Mouse (Mus musculus): ENCODE measurements around the gene Slfn14. TPM values are rescaled to one million over a fixed set of nuclear protein-coding genes. Genes with fewer than 3 reads are reported as not detected.
A peak's percentile ranks its signal among the peaks of the same experiment; 100 is the strongest.
"Not testable (repeated sequence)": the region's sequence is repeated elsewhere in the genome, so short reads cannot be mapped to it uniquely, and the experiment has no call there.

The Slfn14 gene
- polyA plus RNA-seq (2015; fragmentation: Nextera tagmentation; extraction: Ambion mirVana), result 0.08 TPM in 1 of 2 replicates, not detected in the other

GRCm38 (mm10) chr11:83286566-83286965 is at the start of gene Slfn14:
Gene Slfn14 (minus strand): TSS chr11:83286726.
- Histone ChIP-seq H3K4me3 (replicated peaks; ENCODE audit: low read depth, low read length) (no peak within 1 kb of the TSS), H3K27ac (no peak within 1 kb of the TSS), H3K9ac (ENCODE audit: low read depth, low read length) (no peak within 1 kb of the TSS), H3K36me3 (ENCODE audit: insufficient read depth, low read length) (no peaks in the 10 kb centered on the region), H3K4me2 (ENCODE audit: low read length) (no peak within 1 kb of the TSS), H3K4me1 (replicated peaks; ENCODE audit: insufficient read depth, low read length) (0 out of 2 replicates have a peak, but pooled peaks cover 2% of the 10 kb centered on the region), H3K9me3 (replicated peaks; ENCODE audit: low read length) (no peaks in the 10 kb centered on the region), H3K27me3 (ENCODE audit: insufficient read depth, low read length) (no peaks in the 10 kb centered on the region)
- WGBS, result 67% methylated on average over 1 of the region's 1 CpGs
- DNase-seq (ENCODE audit: low spot score) (no peak), ATAC-seq (replicated peaks; ENCODE audit: low FRiP score, low read depth) (no peak)
- TF ChIP-seq CTCF (IDR thresholded peaks at IDR 0.05; ENCODE audit: low read depth), result no peak

- H3K9me3 ChIP-seq (replicated peaks; ENCODE audit: low read length), result no peaks in the 10 kb centered on the region
- no peaks in the 10 kb centered on the region for H3K27me3 ChIP-seq (ENCODE audit: insufficient read depth, low read length)
- ATAC-seq (replicated peaks; ENCODE audit: low FRiP score, low read depth) (no peak), DNase-seq (ENCODE audit: low spot score) (no peak)
- WGBS, result 89% methylated on average over 7 of the region's 7 CpGs
- H3K4me1 ChIP-seq (replicated peaks; ENCODE audit: insufficient read depth, low read length), result no peaks in the 10 kb centered on the region
- H3K27ac ChIP-seq, result no peak overlapping the region
- no peak overlapping the region for H3K4me3 ChIP-seq (replicated peaks; ENCODE audit: low read depth, low read length)
- H3K36me3 ChIP-seq (ENCODE audit: insufficient read depth, low read length), result peaks cover 61% of the 10 kb centered on the region
- no peak overlapping the region for H3K9ac ChIP-seq (ENCODE audit: low read depth, low read length)
- H3K4me2 ChIP-seq (ENCODE audit: low read length), result no peak overlapping the region
- TF ChIP-seq CTCF (IDR thresholded peaks at IDR 0.05; ENCODE audit: low read depth), result no peak
Measured at GRCm38 (mm10) chr11:83335826-83336225, 49.3 kb upstream of the Slfn14 start.

- Histone ChIP-seq H3K4me1 (replicated peaks; ENCODE audit: insufficient read depth, low read length) (no peaks in the 10 kb centered on the region), H3K4me3 (replicated peaks; ENCODE audit: low read depth, low read length) (no peak overlapping the region), H3K4me2 (ENCODE audit: low read length) (no peak overlapping the region), H3K27ac (no peak overlapping the region), H3K27me3 (ENCODE audit: insufficient read depth, low read length) (no peaks in the 10 kb centered on the region), H3K9ac (ENCODE audit: low read depth, low read length) (no peak overlapping the region), H3K9me3 (replicated peaks; ENCODE audit: low read length) (no peaks in the 10 kb centered on the region), H3K36me3 (ENCODE audit: insufficient read depth, low read length) (peaks cover 45% of the 10 kb centered on the region)
- ATAC-seq (replicated peaks; ENCODE audit: low FRiP score, low read depth), result no peak
- 61% methylated on average over 3 of the region's 3 CpGs for WGBS
- TF ChIP-seq CTCF (IDR thresholded peaks at IDR 0.05; ENCODE audit: low read depth), result peak; percentile 77
- DNase-seq (ENCODE audit: low spot score), result peak; percentile 70
Measured at GRCm38 (mm10) chr11:83327427-83327826, 40.9 kb upstream of the Slfn14 start.

- H3K27me3 ChIP-seq (ENCODE audit: insufficient read depth, low read length); H3K4me2 ChIP-seq (ENCODE audit: low read length); H3K27ac ChIP-seq; H3K4me1 ChIP-seq (replicated peaks; ENCODE audit: insufficient read depth, low read length); DNase-seq (ENCODE audit: low spot score); ATAC-seq (replicated peaks; ENCODE audit: low FRiP score, low read depth); H3K4me3 ChIP-seq (replicated peaks; ENCODE audit: low read depth, low read length); H3K9me3 ChIP-seq (replicated peaks; ENCODE audit: low read length); H3K9ac ChIP-seq (ENCODE audit: low read depth, low read length): not testable (repeated sequence)
- peaks cover 49% of the 10 kb centered on the region for H3K36me3 ChIP-seq (ENCODE audit: insufficient read depth, low read length)
- WGBS, result 84% methylated on average over 3 of the region's 3 CpGs
Measured at GRCm38 (mm10) chr11:83326692-83327091, 40.2 kb upstream of the Slfn14 start.

- no peaks in the 10 kb centered on the region for H3K9me3 ChIP-seq (replicated peaks; ENCODE audit: low read length)
- ATAC-seq (replicated peaks; ENCODE audit: low FRiP score, low read depth) (no peak), DNase-seq (ENCODE audit: low spot score) (no peak)
- H3K27ac ChIP-seq, result no peak overlapping the region
- H3K27me3 ChIP-seq (ENCODE audit: insufficient read depth, low read length), result no peaks in the 10 kb centered on the region
- WGBS, result 72% methylated on average over 4 of the region's 4 CpGs
- no peak overlapping the region for H3K9ac ChIP-seq (ENCODE audit: low read depth, low read length)
- no peak overlapping the region for H3K4me3 ChIP-seq (replicated peaks; ENCODE audit: low read depth, low read length)
- H3K4me1 ChIP-seq (replicated peaks; ENCODE audit: insufficient read depth, low read length), result no peaks in the 10 kb centered on the region
- peaks cover 39% of the 10 kb centered on the region for H3K36me3 ChIP-seq (ENCODE audit: insufficient read depth, low read length)
- H3K4me2 ChIP-seq (ENCODE audit: low read length), result no peak overlapping the region
- TF ChIP-seq CTCF (IDR thresholded peaks at IDR 0.05; ENCODE audit: low read depth), result no peak
Measured at GRCm38 (mm10) chr11:83319048-83319447, 32.5 kb upstream of the Slfn14 start.

- peaks cover 24% of the 10 kb centered on the region; the same call in 1 of the 2 replicates for H3K36me3 ChIP-seq (ENCODE audit: insufficient read depth, low read length)
- no peak overlapping the region for H3K4me2 ChIP-seq (ENCODE audit: low read length)
- 74% methylated on average over 5 of the region's 5 CpGs for WGBS
- no peak for DNase-seq (ENCODE audit: low spot score)
- H3K9ac ChIP-seq (ENCODE audit: low read depth, low read length), result no peak overlapping the region
- no peak overlapping the region for H3K4me3 ChIP-seq (replicated peaks; ENCODE audit: low read depth, low read length)
- H3K27me3 ChIP-seq (ENCODE audit: insufficient read depth, low read length), result no peaks in the 10 kb centered on the region
- no peak overlapping the region for H3K27ac ChIP-seq
- no peaks in the 10 kb centered on the region for H3K9me3 ChIP-seq (replicated peaks; ENCODE audit: low read length)
- TF ChIP-seq CTCF (IDR thresholded peaks at IDR 0.05; ENCODE audit: low read depth), result no peak
- no peak for ATAC-seq (replicated peaks; ENCODE audit: low FRiP score, low read depth)
- H3K4me1 ChIP-seq (replicated peaks; ENCODE audit: insufficient read depth, low read length), result no peaks in the 10 kb centered on the region
Measured at GRCm38 (mm10) chr11:83312471-83312870, 25.9 kb upstream of the Slfn14 start.

GRCm38 (mm10) chr11:83306700-83307253 is 20.3 kb upstream of the Slfn14 start:
- H3K4me3 ChIP-seq (replicated peaks; ENCODE audit: low read depth, low read length), result no peak overlapping the region
- WGBS, result 52% methylated on average over 4 of the region's 4 CpGs
- no peak overlapping the region for H3K4me2 ChIP-seq (ENCODE audit: low read length)
- no peak overlapping the region for H3K9ac ChIP-seq (ENCODE audit: low read depth, low read length)
- no peak for DNase-seq (ENCODE audit: low spot score)
- no peaks in the 10 kb centered on the region for H3K27me3 ChIP-seq (ENCODE audit: insufficient read depth, low read length)
- H3K36me3 ChIP-seq (ENCODE audit: insufficient read depth, low read length), result 0 out of 2 replicates have a peak, but pooled peaks cover 7% of the 10 kb centered on the region
- TF ChIP-seq CTCF (IDR thresholded peaks at IDR 0.05; ENCODE audit: low read depth), result no peak
- no peak for ATAC-seq (replicated peaks; ENCODE audit: low FRiP score, low read depth)
- H3K27ac ChIP-seq, result no peak overlapping the region
- no peaks in the 10 kb centered on the region for H3K9me3 ChIP-seq (replicated peaks; ENCODE audit: low read length)
- peaks cover 22% of the 10 kb centered on the region; the same call in 1 of the 2 replicates for H3K4me1 ChIP-seq (replicated peaks; ENCODE audit: insufficient read depth, low read length)

Data from kidney, postnatal 0 days (tissue).